Mouse (Mus musculus): ENCODE results near the gene Gm20388. TPM values are rescaled to one million over a fixed set of nuclear protein-coding genes. Genes with fewer than 3 reads are reported as not detected.

Gm20388 gene
- polyA plus RNA-seq, 1 experiment, result 28.1 TPM

GRCm38 (mm10) chr8:122022274-122022673 lies 2111.6 kb downstream of the Gm20388 start:
- Histone ChIP-seq H3K27ac (ENCODE audit: insufficient read depth, low read length) (no peak overlapping the region), H3K36me3 (ENCODE audit: control insufficient read depth, insufficient read depth, low read length, poor library complexity, severe bottlenecking) (peaks cover 35% of the 10 kb centered on the region), H3K9me3 (replicated peaks; ENCODE audit: control insufficient read depth, insufficient read depth, low read length, poor library complexity, severe bottlenecking) (no peaks in the 10 kb centered on the region), H3K9ac (ENCODE audit: low read depth, poor library complexity, severe bottlenecking) (no peak overlapping the region), H3K27me3 (ENCODE audit: control insufficient read depth, insufficient read depth, low read length, poor library complexity, severe bottlenecking) (no peaks in the 10 kb centered on the region), H3K4me3 (ENCODE audit: low read depth, low read length) (no peak overlapping the region), H3K4me1 (ENCODE audit: control insufficient read depth, insufficient read depth, low read length) (no peaks in the 10 kb centered on the region)
- TF ChIP-seq EP300 (IDR thresholded peaks at IDR 0.05; ENCODE audit: insufficient read depth, low read depth, low read length), result no peak

DNA sequence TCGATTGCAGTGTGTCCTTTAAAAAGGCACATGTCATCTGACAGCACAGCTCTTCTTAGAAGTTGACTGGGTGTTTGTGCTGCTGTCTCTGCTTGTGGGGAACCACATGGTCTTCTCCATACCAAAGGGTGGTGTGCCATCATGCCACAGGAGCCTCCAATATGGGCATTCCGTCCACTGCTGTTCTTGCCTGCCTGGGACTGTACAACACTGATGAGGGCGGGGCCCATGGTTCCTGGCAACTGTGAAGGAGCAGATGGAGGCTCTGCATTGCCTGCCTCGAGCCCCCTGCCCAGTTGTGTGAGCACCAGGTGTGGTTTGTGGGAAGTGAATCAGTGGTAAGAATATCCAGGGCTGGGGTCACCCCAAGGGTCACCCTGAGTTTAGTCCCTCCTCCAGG lies 2112.1 kb downstream of the Gm20388 start:
- TF ChIP-seq POLR2A (IDR thresholded peaks at IDR 0.05; ENCODE audit: insufficient read depth, low read length), result no peak
- no peak for TF ChIP-seq EP300 (IDR thresholded peaks at IDR 0.05; ENCODE audit: insufficient read depth, low read depth, low read length)
- TF ChIP-seq CTCF (IDR thresholded peaks at IDR 0.05; ENCODE audit: low read depth, low read length), result no peak
- H3K4me1 ChIP-seq (ENCODE audit: control insufficient read depth, insufficient read depth, low read length), result no peaks in the 10 kb centered on the region
- peaks cover 35% of the 10 kb centered on the region for H3K36me3 ChIP-seq (ENCODE audit: control insufficient read depth, insufficient read depth, low read length, poor library complexity, severe bottlenecking)
- H3K9ac ChIP-seq (ENCODE audit: low read depth, poor library complexity, severe bottlenecking), result no peak overlapping the region
- H3K27ac ChIP-seq (ENCODE audit: insufficient read depth, low read length), result no peak overlapping the region
- no peaks in the 10 kb centered on the region for H3K27me3 ChIP-seq (ENCODE audit: control insufficient read depth, insufficient read depth, low read length, poor library complexity, severe bottlenecking)
- H3K4me3 ChIP-seq (ENCODE audit: low read depth, low read length), result no peak overlapping the region
- no peaks in the 10 kb centered on the region for H3K9me3 ChIP-seq (replicated peaks; ENCODE audit: control insufficient read depth, insufficient read depth, low read length, poor library complexity, severe bottlenecking)

DNA sequence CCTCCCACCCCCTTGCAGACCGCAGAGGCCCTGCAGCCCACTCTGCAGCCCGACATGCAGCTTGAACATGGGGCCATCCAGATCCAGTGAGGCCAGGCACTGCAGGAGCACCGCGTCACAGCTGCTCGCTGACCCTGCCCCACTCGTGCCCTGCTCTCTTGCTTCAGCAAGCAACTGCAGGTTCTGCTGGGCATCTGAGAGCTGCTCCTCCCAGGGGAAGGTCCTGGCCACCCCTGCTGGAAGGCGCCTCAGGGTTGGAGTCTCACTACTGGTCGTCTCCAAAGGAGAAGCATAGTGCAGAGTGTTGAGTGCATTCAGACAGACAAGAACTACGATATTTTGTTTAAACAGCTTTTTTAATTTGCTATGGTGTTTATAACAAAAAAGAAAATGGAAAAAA lies 2114.9 kb downstream of the Gm20388 start:
- no peaks in the 10 kb centered on the region for H3K9me3 ChIP-seq (replicated peaks; ENCODE audit: control insufficient read depth, insufficient read depth, low read length, poor library complexity, severe bottlenecking)
- H3K4me1 ChIP-seq (ENCODE audit: control insufficient read depth, insufficient read depth, low read length), result no peaks in the 10 kb centered on the region
- no peak overlapping the region for H3K4me3 ChIP-seq (ENCODE audit: low read depth, low read length)
- no peak overlapping the region for H3K9ac ChIP-seq (ENCODE audit: low read depth, poor library complexity, severe bottlenecking)
- no peak for TF ChIP-seq CTCF (IDR thresholded peaks at IDR 0.05; ENCODE audit: low read depth, low read length)
- TF ChIP-seq EP300 (IDR thresholded peaks at IDR 0.05; ENCODE audit: insufficient read depth, low read depth, low read length), result no peak
- TF ChIP-seq POLR2A (IDR thresholded peaks at IDR 0.05; ENCODE audit: insufficient read depth, low read length), result no peak
- no peak overlapping the region for H3K27ac ChIP-seq (ENCODE audit: insufficient read depth, low read length)
- H3K36me3 ChIP-seq (ENCODE audit: control insufficient read depth, insufficient read depth, low read length, poor library complexity, severe bottlenecking), result peaks cover 31% of the 10 kb centered on the region
- H3K27me3 ChIP-seq (ENCODE audit: control insufficient read depth, insufficient read depth, low read length, poor library complexity, severe bottlenecking), result no peaks in the 10 kb centered on the region

DNA sequence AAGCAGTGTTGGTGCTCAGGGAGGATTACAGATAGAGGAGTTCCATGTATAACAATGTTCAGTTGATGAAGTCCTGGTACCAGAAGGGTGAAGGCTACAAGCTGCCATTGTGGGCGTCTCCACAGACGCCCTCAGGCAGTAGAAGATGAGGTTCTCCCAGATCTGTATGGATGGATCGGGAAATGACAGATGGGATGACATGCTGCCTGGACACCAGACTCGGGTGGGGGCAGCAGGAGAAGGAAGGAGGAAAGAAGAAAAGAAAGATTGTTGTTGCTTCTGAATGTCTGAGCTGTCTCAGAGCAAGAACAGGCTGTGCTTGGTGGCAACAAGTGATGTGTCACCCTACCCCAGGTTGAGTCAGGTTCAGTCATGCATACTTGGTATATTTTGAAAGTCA lies 2117.5 kb downstream of the Gm20388 start:
- Histone ChIP-seq H3K9ac (ENCODE audit: low read depth, poor library complexity, severe bottlenecking) (no peak overlapping the region), H3K9me3 (replicated peaks; ENCODE audit: control insufficient read depth, insufficient read depth, low read length, poor library complexity, severe bottlenecking) (no peaks in the 10 kb centered on the region), H3K4me1 (ENCODE audit: control insufficient read depth, insufficient read depth, low read length) (no peaks in the 10 kb centered on the region), H3K27ac (ENCODE audit: insufficient read depth, low read length) (no peak overlapping the region), H3K36me3 (ENCODE audit: control insufficient read depth, insufficient read depth, low read length, poor library complexity, severe bottlenecking) (peaks cover 28% of the 10 kb centered on the region), H3K4me3 (ENCODE audit: low read depth, low read length) (no peak overlapping the region), H3K27me3 (ENCODE audit: control insufficient read depth, insufficient read depth, low read length, poor library complexity, severe bottlenecking) (no peaks in the 10 kb centered on the region)
- TF ChIP-seq POLR2A (IDR thresholded peaks at IDR 0.05; ENCODE audit: insufficient read depth, low read length) (no peak), EP300 (IDR thresholded peaks at IDR 0.05; ENCODE audit: insufficient read depth, low read depth, low read length) (no peak), CTCF (IDR thresholded peaks at IDR 0.05; ENCODE audit: low read depth, low read length) (no peak)

- H3K4me3 ChIP-seq (ENCODE audit: low read depth, low read length), result no peak overlapping the region
- no peaks in the 10 kb centered on the region for H3K4me1 ChIP-seq (ENCODE audit: control insufficient read depth, insufficient read depth, low read length)
- no peaks in the 10 kb centered on the region for H3K27me3 ChIP-seq (ENCODE audit: control insufficient read depth, insufficient read depth, low read length, poor library complexity, severe bottlenecking)
- H3K9me3 ChIP-seq (replicated peaks; ENCODE audit: control insufficient read depth, insufficient read depth, low read length, poor library complexity, severe bottlenecking), result no peaks in the 10 kb centered on the region
- no peak overlapping the region for H3K9ac ChIP-seq (ENCODE audit: low read depth, poor library complexity, severe bottlenecking)
- H3K36me3 ChIP-seq (ENCODE audit: control insufficient read depth, insufficient read depth, low read length, poor library complexity, severe bottlenecking), result peaks cover 6% of the 10 kb centered on the region
- no peak for TF ChIP-seq EP300 (IDR thresholded peaks at IDR 0.05; ENCODE audit: insufficient read depth, low read depth, low read length)
- no peak for TF ChIP-seq CTCF (IDR thresholded peaks at IDR 0.05; ENCODE audit: low read depth, low read length)
- no peak overlapping the region for H3K27ac ChIP-seq (ENCODE audit: insufficient read depth, low read length)
Measured at GRCm38 (mm10) chr8:122030965-122031364, 2120.3 kb downstream of the Gm20388 start.

GRCm38 (mm10) chr8:122032741-122033140 lies 2122.1 kb downstream of the Gm20388 start:
- Histone ChIP-seq H3K4me1 (ENCODE audit: control insufficient read depth, insufficient read depth, low read length) (no peaks in the 10 kb centered on the region), H3K9me3 (replicated peaks; ENCODE audit: control insufficient read depth, insufficient read depth, low read length, poor library complexity, severe bottlenecking) (no peaks in the 10 kb centered on the region), H3K9ac (ENCODE audit: low read depth, poor library complexity, severe bottlenecking) (no peak overlapping the region), H3K27me3 (ENCODE audit: control insufficient read depth, insufficient read depth, low read length, poor library complexity, severe bottlenecking) (no peaks in the 10 kb centered on the region), H3K36me3 (ENCODE audit: control insufficient read depth, insufficient read depth, low read length, poor library complexity, severe bottlenecking) (no peaks in the 10 kb centered on the region), H3K4me3 (ENCODE audit: low read depth, low read length) (no peak overlapping the region), H3K27ac (ENCODE audit: insufficient read depth, low read length) (no peak overlapping the region)
- no peak for TF ChIP-seq EP300 (IDR thresholded peaks at IDR 0.05; ENCODE audit: insufficient read depth, low read depth, low read length)
- TF ChIP-seq CTCF (IDR thresholded peaks at IDR 0.05; ENCODE audit: low read depth, low read length), result no peak

Measured in ES-Bruce4 (cell line).